Mouse (Mus musculus): ENCODE results near the gene Vps9d1.

DNA sequence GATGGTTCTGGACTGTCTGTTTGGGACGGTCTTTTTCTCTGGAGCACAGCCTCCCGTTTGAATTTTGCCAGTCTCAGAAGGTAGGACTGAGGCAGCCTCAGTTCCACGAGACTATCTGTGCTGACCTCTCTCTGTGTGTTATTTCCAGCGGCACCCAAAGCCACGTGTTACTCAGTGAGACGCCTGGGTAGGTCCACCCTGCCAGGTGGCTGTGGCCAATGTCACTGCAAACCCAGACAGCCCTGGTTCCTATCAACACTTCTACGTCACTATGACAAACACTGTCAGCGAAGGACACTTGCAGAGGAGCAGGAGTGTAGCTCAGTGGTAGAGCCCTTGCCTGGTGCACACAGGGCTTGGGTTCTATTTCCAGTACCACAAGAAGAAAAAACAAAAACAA lies 37.6 kb upstream of the Vps9d1 start:
- 0 out of 2 replicates have a peak, but pooled peaks have one; percentile 20 for TF ChIP-seq POLR2A (IDR thresholded peaks at IDR 0.05; ENCODE audit: extremely low read depth, insufficient read depth, low read length)
- no peak for TF ChIP-seq CTCF (IDR thresholded peaks at IDR 0.05; ENCODE audit: low read depth, low read length)
